Mouse (Mus musculus) stomach, embryonic 16.5 days (tissue): ENCODE data around the gene Tap2. TPM values are rescaled to one million over a fixed set of nuclear protein-coding genes. Genes with fewer than 3 reads are reported as not detected.
"Not testable (repeated sequence)": the region's sequence is repeated elsewhere in the genome, so short reads cannot be mapped to it uniquely, and the experiment has no call there.

Source experiments
- ATAC-seq: fragments of 200-750 bp; cut with Nextera tagmentation; 2 replicates; pipeline ENCODE4 v1.8.0; 2017; ENCODE audit warnings: moderate number of reproducible peaks, moderate TSS enrichment; ENCODE audit not compliant: insufficient read depth, low FRiP score
- H3K27ac ChIP-seq: fragments of 300-500 bp; sonication (generic); 2 replicates; pipeline ENCODE4 v1.5.1; 2014; ENCODE audit warnings: low read length
- H3K27me3 ChIP-seq: fragments of 300-500 bp; sonication (generic); 2 replicates; pipeline ENCODE4 v1.6.1; 2014; ENCODE audit warnings: low read length, control low read depth, mixed read lengths; ENCODE audit not compliant: control insufficient read depth, insufficient read depth
- H3K36me3 ChIP-seq: fragments of 300-500 bp; sonication (generic); 2 replicates; pipeline ENCODE4 v1.6.1; 2014; ENCODE audit warnings: low read length; ENCODE audit not compliant: control insufficient read depth, insufficient read depth
- H3K4me1 ChIP-seq: fragments of 300-500 bp; sonication (generic); 2 replicates; pipeline ENCODE4 v1.6.1; 2014; ENCODE audit warnings: low read length, control low read depth, mixed read lengths; ENCODE audit not compliant: control insufficient read depth, insufficient read depth
- H3K4me2 ChIP-seq: fragments of 300-500 bp; sonication (generic); 2 replicates; pipeline ENCODE4 v1.6.1; 2014; ENCODE audit warnings: low read depth, low read length, mixed read lengths
- H3K4me3 ChIP-seq: fragments of 300-500 bp; sonication (generic); replicated peaks from 2 replicates; pipeline ENCODE4 v1.5.1; 2014; ENCODE audit warnings: mild to moderate bottlenecking, low read length
- H3K9ac ChIP-seq: fragments of 300-500 bp; sonication (generic); 2 replicates; pipeline ENCODE4 v1.6.1; 2014; ENCODE audit warnings: low read length
- H3K9me3 ChIP-seq: fragments of 300-500 bp; sonication (generic); replicated peaks from 2 replicates; pipeline ENCODE4 v1.6.1; 2016; ENCODE audit warnings: low read length, control low read depth; ENCODE audit not compliant: control insufficient read depth
- WGBS: fragments of 180-500 bp; shearing (Covaris S2); extraction: QIAGEN DNeasy Blood & Tissue Kit; methylation state at CpG from one replicate; pipeline ENCODE4 v1.1.7; 2014; 5-methylcytosine and 5-hydroxymethylcytosine counted together
- polyA plus RNA-seq: library from polyadenylated mRNA; unstranded; fragments of >200 nt; fragmentation: Nextera tagmentation; extraction: Ambion mirVana; gene quantifications from 2 replicates; pipeline ENCODE4 v1.2.1, GENCODE M21; 2015

Gene Tap2
- polyA plus RNA-seq, 1 experiment from 2014 or later = 7.1 TPM

- no peak overlapping the region for H3K4me3 ChIP-seq
- no peak overlapping the region for H3K4me2 ChIP-seq
- WGBS = 88% methylated on average over 5 of the region's 5 CpGs
- H3K36me3 ChIP-seq = no peaks in the 10 kb centered on the region
- no peak overlapping the region for H3K27ac ChIP-seq
- H3K9me3 ChIP-seq = no peaks in the 10 kb centered on the region
- ATAC-seq = no peak
- H3K27me3 ChIP-seq = peaks cover 16% of the 10 kb centered on the region
- no peak overlapping the region for H3K9ac ChIP-seq
- H3K4me1 ChIP-seq = no peaks in the 10 kb centered on the region
Observed at GRCm38 (mm10) chr17:34217986-34218385, 14.7 kb downstream of the Tap2 start.

DNA sequence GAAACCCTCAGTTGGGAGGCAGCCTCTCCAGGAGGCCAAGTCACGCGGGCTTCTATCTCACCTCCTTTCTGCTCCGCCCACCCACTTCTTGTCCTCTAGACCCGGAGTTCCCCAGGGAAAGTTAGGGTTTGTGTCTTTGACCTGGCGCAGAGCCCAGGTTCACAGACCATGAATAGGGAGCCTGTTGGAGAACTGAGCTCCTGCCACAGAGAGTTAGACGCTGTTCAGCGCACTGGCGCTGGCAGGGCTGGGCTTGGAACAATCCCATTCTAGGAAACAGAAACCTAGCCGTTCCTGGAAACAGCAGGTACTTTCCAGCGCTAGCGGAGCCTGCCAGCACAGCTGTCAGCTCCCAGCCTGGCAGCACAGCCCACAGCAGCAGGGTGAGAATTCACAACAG is 15.3 kb downstream of the Tap2 start:
- H3K4me1 ChIP-seq = no peaks in the 10 kb centered on the region
- no peaks in the 10 kb centered on the region for H3K36me3 ChIP-seq
- peaks cover 10% of the 10 kb centered on the region for H3K27me3 ChIP-seq
- no peaks in the 10 kb centered on the region for H3K9me3 ChIP-seq
- H3K27ac ChIP-seq = no peak overlapping the region
- no peak overlapping the region for H3K4me3 ChIP-seq
- WGBS = 85% methylated on average over 11 of the region's 11 CpGs
- ATAC-seq = no peak
- H3K4me2 ChIP-seq = no peak overlapping the region
- no peak overlapping the region for H3K9ac ChIP-seq

GRCm38 (mm10) chr17:34219096-34219495 is 15.8 kb downstream of the Tap2 start:
- not testable (repeated sequence) for H3K27me3 ChIP-seq, H3K4me1 ChIP-seq, ATAC-seq, H3K9me3 ChIP-seq, H3K4me2 ChIP-seq, H3K27ac ChIP-seq, H3K4me3 ChIP-seq, H3K36me3 ChIP-seq, H3K9ac ChIP-seq
- WGBS = 91% methylated on average over 7 of the region's 11 CpGs

DNA sequence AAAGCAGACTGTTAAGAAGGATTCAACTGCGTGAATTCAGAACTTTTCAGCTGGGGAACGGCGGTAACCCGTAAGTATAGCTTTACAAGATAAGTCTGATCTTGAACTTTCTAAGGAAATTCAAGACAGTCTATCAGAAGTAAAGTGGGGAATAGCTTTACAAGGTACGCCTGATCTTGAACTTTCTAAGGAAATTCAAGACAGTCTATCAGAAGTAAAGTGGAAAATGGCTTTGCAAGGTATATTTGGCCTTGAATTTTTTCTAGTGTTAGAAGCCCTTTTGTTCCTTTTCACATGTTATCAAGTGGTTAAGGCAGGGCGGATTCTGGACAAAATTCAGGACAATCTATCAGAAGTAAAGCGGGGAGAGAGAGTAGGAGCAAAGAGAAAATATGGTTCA is 16.5 kb downstream of the Tap2 start:
- not testable (repeated sequence) for H3K4me2 ChIP-seq
- 94% methylated on average over 3 of the region's 7 CpGs for whole genome bisulfite sequencing

GRCm38 (mm10) chr17:34220401-34220800 is 17.1 kb downstream of the Tap2 start:
- WGBS = 100% methylated on average over 4 of the region's 16 CpGs
- H3K36me3 ChIP-seq, H3K27me3 ChIP-seq, H3K4me3 ChIP-seq, ATAC-seq, H3K4me1 ChIP-seq, H3K27ac ChIP-seq, H3K4me2 ChIP-seq, H3K9ac ChIP-seq, H3K9me3 ChIP-seq: not testable (repeated sequence)

More for the DNA sequence above, 16.5 kb downstream of the Tap2 start:
- not testable (repeated sequence) for H3K27ac ChIP-seq, H3K9ac ChIP-seq, H3K27me3 ChIP-seq, H3K4me1 ChIP-seq, ATAC-seq, H3K4me3 ChIP-seq, H3K9me3 ChIP-seq, H3K36me3 ChIP-seq

GRCm38 (mm10) chr17:34224816-34225215 is 21.5 kb downstream of the Tap2 start:
- Histone ChIP-seq H3K27ac (no peak overlapping the region), H3K4me3 (no peak overlapping the region), H3K4me2 (no peak overlapping the region), H3K9me3 (0 out of 2 replicates have a peak, but pooled peaks cover 4% of the 10 kb centered on the region), H3K4me1 (no peaks in the 10 kb centered on the region), H3K9ac (no peak overlapping the region), H3K36me3 (no peaks in the 10 kb centered on the region), H3K27me3 (no peaks in the 10 kb centered on the region)
- ATAC-seq = no peak
- WGBS = 90% methylated on average over 3 of the region's 3 CpGs

- 0 out of 2 replicates have a peak, but pooled peaks cover 4% of the 10 kb centered on the region for H3K9me3 ChIP-seq
- no peak overlapping the region for H3K27ac ChIP-seq
- H3K27me3 ChIP-seq = no peaks in the 10 kb centered on the region
- no peaks in the 10 kb centered on the region for H3K36me3 ChIP-seq
- H3K4me1 ChIP-seq = no peaks in the 10 kb centered on the region
- no peak overlapping the region for H3K9ac ChIP-seq
- 95% methylated on average over 8 of the region's 8 CpGs for WGBS
- no peak overlapping the region for H3K4me3 ChIP-seq
- H3K4me2 ChIP-seq = no peak overlapping the region
- ATAC-seq = no peak
Observed at GRCm38 (mm10) chr17:34225426-34225825, 22.1 kb downstream of the Tap2 start.

DNA sequence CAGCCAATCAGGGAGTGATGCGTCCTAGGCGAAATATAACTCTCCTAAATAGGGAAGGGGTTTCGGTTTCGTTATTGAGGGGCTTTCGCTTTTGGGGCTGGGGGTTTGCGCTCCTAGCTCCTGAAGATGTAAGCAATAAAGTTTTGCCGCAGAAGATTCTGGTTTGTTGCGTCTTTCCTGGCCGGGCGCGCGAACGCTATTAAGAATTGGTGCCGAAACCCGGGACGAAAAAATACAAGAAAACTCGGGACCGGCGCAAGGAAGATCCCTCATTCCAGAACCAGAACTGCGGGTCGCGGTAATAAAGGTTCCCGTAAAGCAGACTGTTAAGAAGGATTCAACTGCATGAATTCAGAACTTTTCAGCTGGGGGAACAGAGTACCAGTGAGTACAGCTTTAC is 22.6 kb downstream of the Tap2 start:
- H3K4me2 ChIP-seq, H3K4me1 ChIP-seq, H3K27me3 ChIP-seq, H3K36me3 ChIP-seq, H3K4me3 ChIP-seq, H3K9ac ChIP-seq, H3K9me3 ChIP-seq, ATAC-seq, H3K27ac ChIP-seq: not testable (repeated sequence)
- 97% methylated on average over 13 of the region's 23 CpGs for WGBS

GRCm38 (mm10) chr17:34230971-34231370 is 27.6 kb downstream of the Tap2 start:
- not testable (repeated sequence) for H3K9ac ChIP-seq, H3K4me2 ChIP-seq, ATAC-seq, H3K9me3 ChIP-seq, H3K27me3 ChIP-seq, H3K4me3 ChIP-seq, H3K36me3 ChIP-seq, H3K4me1 ChIP-seq, H3K27ac ChIP-seq
- 95% methylated on average over 6 of the region's 9 CpGs for whole genome bisulfite sequencing

- not testable (repeated sequence) for H3K9ac ChIP-seq
- 78% methylated on average over 4 of the region's 7 CpGs for WGBS
Observed at GRCm38 (mm10) chr17:34232021-34232420, 28.7 kb downstream of the Tap2 start.

More at GRCm38 (mm10) chr17:34232021-34232420, 28.7 kb downstream of the Tap2 start:
- not testable (repeated sequence) for H3K9me3 ChIP-seq, H3K4me1 ChIP-seq, H3K4me3 ChIP-seq, ATAC-seq, H3K4me2 ChIP-seq, H3K36me3 ChIP-seq, H3K27me3 ChIP-seq, H3K27ac ChIP-seq
